Mouse (Mus musculus) stomach, embryonic 14.5 days (tissue): Measurements from ENCODE around the gene Rab39. TPM values are rescaled to one million over a fixed set of nuclear protein-coding genes. Genes with fewer than 3 reads are reported as not detected.

Source experiments
- ATAC-seq: fragments of 200-750 bp; cut with Nextera tagmentation; 2 replicates; pipeline ENCODE4 v1.8.0; 2017; ENCODE audit warnings: low read depth, moderate TSS enrichment; ENCODE audit not compliant: insufficient number of reproducible peaks, insufficient read depth, low FRiP score
- H3K27ac ChIP-seq: fragments of 300-500 bp; sonication (generic); 2 replicates; pipeline ENCODE4 v1.5.1; 2014; ENCODE audit warnings: mild to moderate bottlenecking, low read length, moderate library complexity, mixed read lengths
- H3K27me3 ChIP-seq: fragments of 300-500 bp; sonication (generic); 2 replicates; pipeline ENCODE4 v1.6.1; 2014; ENCODE audit warnings: low read length, control low read depth, mixed read lengths; ENCODE audit not compliant: control insufficient read depth, insufficient read depth
- H3K36me3 ChIP-seq: fragments of 300-500 bp; sonication (generic); 2 replicates; pipeline ENCODE4 v1.6.1; 2014; ENCODE audit warnings: mild to moderate bottlenecking, control low read depth, low read length, moderate library complexity, mixed read lengths; ENCODE audit not compliant: control insufficient read depth, insufficient read depth
- H3K4me1 ChIP-seq: fragments of 300-500 bp; sonication (generic); 2 replicates; pipeline ENCODE4 v1.6.1; 2014; ENCODE audit warnings: low read length, control low read depth, mixed read lengths; ENCODE audit not compliant: control insufficient read depth, insufficient read depth
- H3K4me2 ChIP-seq: fragments of 300-500 bp; sonication (generic); replicated peaks from 2 replicates; pipeline ENCODE4 v1.6.1; 2014; ENCODE audit warnings: low read depth, low read length, control low read depth
- H3K4me3 ChIP-seq: fragments of 300-500 bp; sonication (generic); 2 replicates; pipeline ENCODE4 v1.5.1; 2014; ENCODE audit warnings: low read depth, low read length, control low read depth
- H3K9ac ChIP-seq: fragments of 300-500 bp; sonication (generic); replicated peaks from 2 replicates; pipeline ENCODE4 v1.6.1; 2014; ENCODE audit warnings: low read depth, mild to moderate bottlenecking, control low read depth, low read length, moderate library complexity, mixed read lengths
- H3K9me3 ChIP-seq: fragments of 300-500 bp; sonication (generic); 2 replicates; pipeline ENCODE4 v1.6.1; 2016; ENCODE audit warnings: low read depth, low read length, control low read depth; ENCODE audit not compliant: control insufficient read depth
- WGBS: fragments of 180-500 bp; shearing (Covaris S2); extraction: QIAGEN DNeasy Blood & Tissue Kit; methylation state at CpG from one replicate; pipeline ENCODE4 v1.1.7; 2014; 5-methylcytosine and 5-hydroxymethylcytosine counted together
- polyA plus RNA-seq: library from polyadenylated mRNA; unstranded; fragments of >200 nt; fragmentation: Nextera tagmentation; extraction: Ambion mirVana; gene quantifications from 2 replicates; pipeline ENCODE4 v1.2.1, GENCODE M21; 2014

Gene Rab39
- polyA plus RNA-seq, 1 experiment from 2014 or later: 0.61 TPM

DNA sequence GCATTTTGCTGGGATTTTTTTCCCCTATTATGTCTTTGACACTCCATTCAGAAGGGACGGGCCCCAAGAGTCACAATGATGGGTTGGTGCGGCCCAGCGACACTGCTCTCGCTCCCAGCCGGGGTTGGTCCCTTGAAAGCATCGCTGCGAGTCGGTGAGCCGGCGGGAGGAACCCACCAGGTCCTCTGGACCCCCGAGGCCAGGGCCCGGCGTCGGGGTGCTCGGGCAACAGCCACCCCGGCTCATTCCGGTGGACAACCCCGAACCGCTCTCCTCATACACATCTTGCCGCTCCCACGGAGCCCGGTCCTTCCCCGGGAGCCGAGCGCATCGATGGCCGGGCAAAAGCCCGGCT is 39.4 kb downstream of the Rab39 start:
- Histone ChIP-seq H3K36me3 (no peaks in the 10 kb centered on the region; the same call in 1 of the 2 replicates), H3K27me3 (no peaks in the 10 kb centered on the region), H3K27ac (peak overlapping the region; percentile 94), H3K9me3 (no peaks in the 10 kb centered on the region), H3K4me2 (peak overlapping the region; percentile 86), H3K4me1 (peaks cover 11% of the 10 kb centered on the region; the same call in 1 of the 2 replicates), H3K9ac (peak overlapping the region; percentile 97), H3K4me3 (peak overlapping the region; percentile 96)
- 0 out of 2 replicates have a peak, but pooled peaks have one; percentile 10 for ATAC-seq
- WGBS: under 1% methylated on average over 28 of the region's 28 CpGs

DNA sequence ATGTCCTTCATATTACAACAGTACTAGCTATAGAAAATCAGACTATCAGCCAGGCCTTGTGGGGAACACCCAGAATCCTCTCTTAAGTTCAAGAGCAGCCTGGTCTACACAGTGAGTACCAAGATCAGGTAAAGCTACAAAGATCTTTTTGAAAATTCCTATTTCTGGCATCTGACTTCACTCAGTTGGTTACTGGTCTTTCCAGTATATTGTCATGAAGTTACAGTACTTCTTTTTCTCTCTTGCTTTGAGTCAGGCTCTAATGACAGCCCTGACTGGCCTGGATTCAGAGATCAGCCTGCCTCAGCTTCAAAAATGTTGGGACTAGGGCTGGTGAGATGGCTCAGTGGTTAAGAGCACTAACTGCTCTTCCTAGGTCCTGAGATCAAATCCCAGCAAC is 40.6 kb downstream of the Rab39 start:
- H3K4me2 ChIP-seq: peak overlapping the region; percentile 86
- no peak overlapping the region for H3K27ac ChIP-seq
- no peaks in the 10 kb centered on the region for H3K27me3 ChIP-seq
- ATAC-seq: no peak
- no peak overlapping the region for H3K4me3 ChIP-seq
- peaks cover 11% of the 10 kb centered on the region; the same call in 1 of the 2 replicates for H3K4me1 ChIP-seq
- H3K9me3 ChIP-seq: no peaks in the 10 kb centered on the region
- H3K36me3 ChIP-seq: no peaks in the 10 kb centered on the region; the same call in 1 of the 2 replicates
- no peak overlapping the region for H3K9ac ChIP-seq

DNA sequence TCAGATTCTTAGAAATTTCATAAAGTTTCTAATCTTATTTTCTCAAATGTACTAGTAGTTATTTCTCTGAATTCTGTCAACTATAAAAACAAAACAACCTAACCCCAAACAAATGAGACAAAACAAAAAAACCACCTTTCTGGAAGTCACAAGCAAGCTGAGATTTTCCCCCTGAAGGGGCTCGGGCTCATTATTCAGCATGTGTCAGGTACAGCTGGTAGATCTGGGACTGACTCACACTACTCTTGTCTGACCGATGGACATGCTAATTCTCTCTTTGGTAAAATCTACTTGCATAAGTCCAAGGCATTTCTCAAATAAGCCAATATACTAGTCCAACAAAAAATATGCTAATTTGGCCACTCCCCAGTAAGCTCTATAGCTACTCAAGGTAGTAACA is 41.2 kb downstream of the Rab39 start:
- Histone ChIP-seq H3K4me1 (peaks cover 11% of the 10 kb centered on the region; the same call in 1 of the 2 replicates), H3K9ac (no peak overlapping the region), H3K9me3 (no peaks in the 10 kb centered on the region), H3K27me3 (no peaks in the 10 kb centered on the region), H3K4me3 (no peak overlapping the region), H3K36me3 (no peaks in the 10 kb centered on the region; the same call in 1 of the 2 replicates), H3K4me2 (no peak overlapping the region), H3K27ac (no peak overlapping the region)
- no peak for ATAC-seq
- 56% methylated on average over 2 of the region's 2 CpGs for WGBS

DNA sequence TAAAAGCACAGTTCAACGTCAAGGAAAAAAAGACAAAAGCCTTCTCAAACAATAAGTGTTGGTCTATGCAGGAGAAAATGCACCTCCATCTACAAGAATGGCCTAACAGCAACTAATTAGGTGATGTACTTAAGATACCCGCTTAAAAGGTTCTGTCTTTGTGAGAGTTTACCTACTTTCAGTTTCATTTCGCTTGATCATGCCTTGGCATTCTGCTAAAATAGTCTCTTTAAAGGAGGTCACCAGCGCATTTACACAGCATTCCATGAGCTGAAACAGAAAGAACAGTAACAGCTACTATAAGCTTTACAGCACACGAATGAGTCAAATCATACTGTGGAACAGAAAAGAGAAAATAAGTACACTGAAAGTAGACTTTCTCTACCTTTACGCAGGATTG is 71.2 kb downstream of the Rab39 start:
- no peak for ATAC-seq
- no peaks in the 10 kb centered on the region for H3K4me1 ChIP-seq
- H3K27me3 ChIP-seq: no peaks in the 10 kb centered on the region
- no peak overlapping the region for H3K4me2 ChIP-seq
- no peak overlapping the region for H3K9ac ChIP-seq
- H3K9me3 ChIP-seq: no peaks in the 10 kb centered on the region
- WGBS: 94% methylated on average over 6 of the region's 6 CpGs
- H3K27ac ChIP-seq: no peak overlapping the region
- peaks cover 46% of the 10 kb centered on the region for H3K36me3 ChIP-seq
- H3K4me3 ChIP-seq: no peak overlapping the region

Other genes starting within 250 kb of the Rab39 start
- gene Atm, start 169.5 kb downstream of the Rab39 start, polyA plus RNA-seq: 20.5 and 25.5 TPM in 2 replicates
- 24.4 and 26.4 TPM in 2 replicates for gene Npat, start 169.2 kb downstream of the Rab39 start, polyA plus RNA-seq
- 114 and 116 TPM in 2 replicates for gene Acat1, start 95.8 kb downstream of the Rab39 start, polyA plus RNA-seq
- gene Cul5, start 36.2 kb downstream of the Rab39 start, polyA plus RNA-seq: 48.6 and 50.7 TPM in 2 replicates
- gene Slc35f2, start 65.3 kb upstream of the Rab39 start, polyA plus RNA-seq: 3.8 and 4.7 TPM in 2 replicates
- gene Sln, start 143.9 kb upstream of the Rab39 start, polyA plus RNA-seq: 0.20 TPM in 1 of 2 replicates, not detected in the other